Mouse (Mus musculus) kidney, embryonic 15.5 days (tissue): ENCODE data around the gene Rcan1. TPM values are rescaled to one million over a fixed set of nuclear protein-coding genes. Genes with fewer than 3 reads are reported as not detected.
"Not testable (repeated sequence)": the region's sequence is repeated elsewhere in the genome, so short reads cannot be mapped to it uniquely, and the experiment has no call there.

ENCODE experiments used
- ATAC-seq: fragments of 200-750 bp; cut with Nextera tagmentation; replicated peaks from 2 replicates; pipeline ENCODE4 v1.8.0; 2017; ENCODE audit warnings: moderate TSS enrichment; ENCODE audit not compliant: low FRiP score
- H3K27ac ChIP-seq: fragments of 300-500 bp; sonication (generic); 2 replicates; pipeline ENCODE4 v1.5.1; 2015; ENCODE audit warnings: mild to moderate bottlenecking, inconsistent platforms
- H3K27me3 ChIP-seq: fragments of 300-500 bp; sonication (generic); 2 replicates; pipeline ENCODE4 v1.6.1; 2015; ENCODE audit warnings: inconsistent platforms
- H3K36me3 ChIP-seq: fragments of 300-500 bp; sonication (generic); 2 replicates; pipeline ENCODE4 v1.6.1; 2015; ENCODE audit warnings: inconsistent platforms
- H3K4me1 ChIP-seq: fragments of 300-500 bp; sonication (generic); 2 replicates; pipeline ENCODE4 v1.6.1; 2015; ENCODE audit warnings: inconsistent platforms
- H3K4me2 ChIP-seq: fragments of 300-500 bp; sonication (generic); 2 replicates; pipeline ENCODE4 v1.6.1; 2015; ENCODE audit warnings: moderate library complexity, mild to moderate bottlenecking, inconsistent platforms
- H3K4me3 ChIP-seq: fragments of 300-500 bp; sonication (generic); replicated peaks from 2 replicates; pipeline ENCODE4 v1.5.1; 2015; ENCODE audit warnings: mild to moderate bottlenecking, inconsistent platforms
- H3K9ac ChIP-seq: fragments of 300-500 bp; sonication (generic); 2 replicates; pipeline ENCODE4 v1.6.1; 2015; ENCODE audit warnings: mild to moderate bottlenecking, inconsistent platforms
- H3K9me3 ChIP-seq: fragments of 300-500 bp; sonication (generic); replicated peaks from 2 replicates; pipeline ENCODE4 v1.6.1; 2016; ENCODE audit warnings: inconsistent platforms
- WGBS: fragments of 180-500 bp; shearing (Covaris S2); methylation state at CpG from one replicate; pipeline ENCODE4 v1.1.7; 2015; ENCODE audit warnings: mixed read lengths; 5-methylcytosine and 5-hydroxymethylcytosine counted together
- polyA plus RNA-seq: library from polyadenylated mRNA; unstranded; fragments of >200 nt; fragmentation: Nextera tagmentation; extraction: Ambion mirVana; gene quantifications from 2 replicates; pipeline ENCODE4 v1.2.1, GENCODE M21; 2015

Rcan1 gene
- polyA plus RNA-seq, 1 experiment from 2014 or later = 26.5 TPM

DNA sequence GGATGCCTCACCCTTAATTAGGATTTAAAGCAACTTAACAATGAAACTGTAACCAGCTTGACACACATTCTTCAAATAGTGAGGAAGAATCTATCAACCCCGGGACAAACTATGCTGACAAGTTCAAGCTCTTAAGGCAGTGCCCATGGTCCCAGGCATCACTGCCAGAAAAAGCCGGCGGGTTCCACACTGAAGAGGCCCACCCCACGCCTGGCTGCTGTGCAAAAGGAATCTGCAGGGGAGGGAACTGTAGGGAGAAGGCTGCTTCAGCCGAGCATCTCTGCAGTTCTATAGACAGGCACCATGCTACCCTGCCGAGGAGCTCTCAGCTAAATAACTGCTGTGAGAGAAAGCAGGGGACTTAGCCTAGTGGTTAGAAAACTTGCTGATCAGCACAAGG lies 44.0 kb downstream of the Rcan1 start:
- no peaks in the 10 kb centered on the region for H3K27me3 ChIP-seq
- ATAC-seq = no peak
- no peak overlapping the region for H3K4me2 ChIP-seq
- no peak overlapping the region for H3K27ac ChIP-seq
- no peaks in the 10 kb centered on the region for H3K9me3 ChIP-seq
- no peaks in the 10 kb centered on the region for H3K36me3 ChIP-seq
- no peak overlapping the region for H3K9ac ChIP-seq
- H3K4me1 ChIP-seq = peaks cover 34% of the 10 kb centered on the region
- WGBS = 62% methylated on average over 6 of the region's 6 CpGs
- no peak overlapping the region for H3K4me3 ChIP-seq

DNA sequence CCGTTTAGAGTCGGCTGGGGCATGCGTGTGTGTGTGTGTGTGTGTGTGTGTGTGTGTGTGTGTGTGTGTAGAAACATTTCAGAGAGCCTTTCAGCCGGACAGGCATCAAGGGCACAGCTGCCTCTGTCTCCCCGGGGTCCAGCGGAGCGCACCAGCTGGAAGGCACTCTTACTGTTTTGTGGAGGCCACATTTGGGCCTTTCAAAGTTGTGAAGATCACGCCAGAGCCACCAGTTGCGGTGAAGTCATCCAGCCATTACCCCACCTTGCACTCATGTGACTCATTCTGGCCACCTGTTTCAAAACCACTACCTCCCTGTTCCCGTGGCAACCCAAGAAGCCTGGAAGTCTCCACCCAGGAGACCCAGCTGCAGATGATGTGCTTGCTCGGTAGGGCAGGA lies 44.8 kb downstream of the Rcan1 start:
- Histone ChIP-seq H3K4me1 (peaks cover 34% of the 10 kb centered on the region), H3K36me3 (no peaks in the 10 kb centered on the region), H3K27me3 (no peaks in the 10 kb centered on the region), H3K4me2 (no peak overlapping the region), H3K27ac (no peak overlapping the region), H3K9ac (no peak overlapping the region), H3K4me3 (no peak overlapping the region), H3K9me3 (no peaks in the 10 kb centered on the region)
- ATAC-seq = no peak
- WGBS = 67% methylated on average over 10 of the region's 11 CpGs

DNA sequence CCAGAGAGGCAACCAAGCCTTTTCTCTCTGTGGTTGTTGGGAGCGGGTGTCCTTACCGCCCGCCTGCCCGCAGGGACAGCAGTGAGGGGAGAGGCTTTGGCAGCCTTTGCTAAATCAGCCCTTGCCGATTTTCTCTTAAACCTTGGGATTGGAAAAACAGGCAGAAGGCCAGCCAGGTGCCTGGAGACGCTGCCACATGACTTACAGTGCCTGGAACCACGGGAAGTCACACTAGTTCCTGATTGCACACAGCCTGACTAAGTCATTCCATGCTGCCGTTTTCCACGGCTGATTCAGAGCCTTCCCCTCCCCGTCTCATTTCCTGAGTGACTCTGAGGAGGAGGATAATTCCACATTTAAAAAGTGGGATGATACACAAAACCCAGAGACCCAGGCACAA lies 47.3 kb downstream of the Rcan1 start:
- WGBS = 40% methylated on average over 10 of the region's 10 CpGs
- H3K9me3 ChIP-seq = no peaks in the 10 kb centered on the region
- no peak overlapping the region for H3K4me2 ChIP-seq
- H3K4me1 ChIP-seq = peaks cover 23% of the 10 kb centered on the region
- ATAC-seq = no peak
- H3K9ac ChIP-seq = no peak overlapping the region
- H3K4me3 ChIP-seq = no peak overlapping the region
- H3K27me3 ChIP-seq = no peaks in the 10 kb centered on the region
- H3K36me3 ChIP-seq = no peaks in the 10 kb centered on the region
- H3K27ac ChIP-seq = 0 out of 2 replicates have a peak overlapping the region, but pooled peaks have one; percentile 2

DNA sequence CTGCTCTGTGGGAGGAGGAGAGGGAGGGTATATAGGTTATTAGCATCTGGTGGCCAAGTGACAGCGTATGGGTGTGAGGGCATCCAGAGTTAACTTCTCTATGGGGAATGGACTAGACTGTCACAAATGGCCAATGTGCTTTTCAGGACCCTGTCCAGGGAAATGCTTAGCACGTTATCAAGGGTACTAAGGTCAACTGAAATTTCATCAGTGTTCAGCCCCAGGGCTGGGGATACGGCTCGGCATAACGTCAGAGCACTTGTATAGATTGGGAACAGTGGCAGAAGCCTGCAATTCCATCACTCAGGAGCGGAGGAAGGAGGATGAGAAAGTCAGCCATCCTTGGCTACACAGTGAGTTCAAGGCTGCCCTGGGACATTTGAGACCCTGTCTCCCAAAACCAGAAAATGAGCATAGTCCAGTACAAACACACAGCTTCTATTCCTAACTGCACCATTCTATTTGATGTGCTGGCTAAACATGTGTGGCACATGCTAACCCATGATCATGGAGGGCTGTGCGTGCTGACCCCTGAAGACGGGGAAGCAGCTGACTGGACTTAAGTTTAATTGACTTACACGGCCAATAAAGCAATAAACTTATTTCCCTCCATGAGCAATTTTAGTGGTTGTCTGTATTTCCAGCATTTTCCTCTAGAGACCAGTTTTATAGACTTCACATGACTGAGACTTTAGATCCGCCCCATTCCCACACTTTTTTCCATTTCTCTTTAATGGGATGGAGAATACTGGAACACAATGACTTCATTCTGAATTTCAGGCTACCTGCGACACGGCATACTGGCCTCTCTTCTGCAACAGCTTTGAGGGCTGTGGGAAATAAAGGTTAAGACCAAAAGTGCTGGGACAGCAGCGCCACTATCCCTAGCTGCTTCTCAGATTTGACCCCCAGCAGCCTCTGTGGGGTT lies 48.0 kb downstream of the Rcan1 start:
- Histone ChIP-seq H3K4me1 (peaks cover 17% of the 10 kb centered on the region), H3K27me3 (no peaks in the 10 kb centered on the region), H3K27ac (0 out of 2 replicates have a peak overlapping the region, but pooled peaks have one; percentile 2), H3K36me3 (no peaks in the 10 kb centered on the region), H3K9me3 (no peaks in the 10 kb centered on the region), H3K4me3 (no peak overlapping the region), H3K9ac (no peak overlapping the region), H3K4me2 (no peak overlapping the region)
- ATAC-seq = no peak
- 82% methylated on average over 13 of the region's 13 CpGs for WGBS

DNA sequence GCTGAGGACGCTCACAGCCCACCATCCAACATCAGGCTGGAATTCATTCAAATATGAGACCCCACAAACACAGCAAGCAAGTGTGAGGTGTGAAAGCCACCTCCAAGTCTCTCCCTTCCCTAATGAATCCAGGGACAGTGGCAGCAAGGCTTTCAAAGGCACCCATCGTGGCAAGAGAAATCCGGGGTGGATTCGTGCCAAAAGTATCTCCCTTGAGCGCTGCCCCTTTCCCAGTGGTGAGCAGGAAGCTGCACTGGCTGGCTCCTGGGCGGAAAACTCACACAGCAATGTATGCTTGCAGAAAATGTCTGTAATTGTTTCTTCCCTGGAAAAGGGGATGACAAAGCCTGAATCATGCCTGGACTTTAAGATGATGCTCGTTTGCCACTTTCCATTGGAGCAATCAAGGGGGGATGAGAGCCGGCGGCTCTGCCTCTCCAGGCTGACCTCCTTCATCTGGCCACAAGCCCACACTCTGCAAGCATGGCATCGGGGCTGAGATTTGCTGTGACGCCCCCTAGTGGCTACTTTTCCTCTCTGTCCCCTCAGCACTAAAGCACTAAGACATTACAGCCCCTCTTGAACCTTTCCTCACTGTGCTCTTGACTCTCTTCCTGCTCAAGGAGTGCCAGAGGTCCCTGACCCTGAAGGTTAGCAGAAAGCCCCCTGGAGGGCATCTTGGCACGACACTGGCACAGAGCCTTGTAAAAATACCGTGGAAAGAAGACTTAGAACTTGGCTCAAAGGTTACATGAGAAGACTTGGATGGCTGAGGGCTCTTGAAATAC lies 49.3 kb downstream of the Rcan1 start:
- 68% methylated on average over 13 of the region's 13 CpGs for WGBS
- Histone ChIP-seq H3K4me2 (no peak overlapping the region), H3K9ac (no peak overlapping the region), H3K27ac (no peak overlapping the region), H3K27me3 (no peaks in the 10 kb centered on the region), H3K9me3 (no peaks in the 10 kb centered on the region), H3K36me3 (no peaks in the 10 kb centered on the region), H3K4me3 (no peak overlapping the region), H3K4me1 (peaks cover 16% of the 10 kb centered on the region)
- ATAC-seq = no peak

DNA sequence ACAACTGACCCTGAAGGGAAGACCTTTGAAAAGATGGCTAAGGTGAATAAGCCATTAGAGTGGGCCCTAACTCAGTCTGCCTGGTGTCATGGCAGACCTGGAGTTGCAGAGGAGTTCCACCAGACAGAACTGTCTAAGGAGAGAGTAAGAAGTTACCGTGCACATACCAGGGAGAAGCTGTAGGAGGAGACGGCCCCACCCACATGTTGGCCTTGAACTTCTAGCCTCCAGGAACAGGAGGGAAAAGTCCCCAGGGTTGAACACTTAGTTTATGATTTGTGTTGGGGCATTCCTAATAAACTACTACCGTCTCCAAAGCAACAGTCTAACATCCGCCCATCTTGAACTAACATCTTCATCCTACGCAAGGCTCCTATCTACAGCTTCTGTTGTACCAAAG lies 50.0 kb downstream of the Rcan1 start:
- Histone ChIP-seq H3K9ac (no peak overlapping the region), H3K36me3 (no peaks in the 10 kb centered on the region), H3K9me3 (no peaks in the 10 kb centered on the region), H3K4me3 (no peak overlapping the region), H3K4me1 (peaks cover 23% of the 10 kb centered on the region), H3K4me2 (no peak overlapping the region), H3K27me3 (no peaks in the 10 kb centered on the region), H3K27ac (no peak overlapping the region)
- ATAC-seq = no peak
- 85% methylated on average over 5 of the region's 5 CpGs for WGBS

DNA sequence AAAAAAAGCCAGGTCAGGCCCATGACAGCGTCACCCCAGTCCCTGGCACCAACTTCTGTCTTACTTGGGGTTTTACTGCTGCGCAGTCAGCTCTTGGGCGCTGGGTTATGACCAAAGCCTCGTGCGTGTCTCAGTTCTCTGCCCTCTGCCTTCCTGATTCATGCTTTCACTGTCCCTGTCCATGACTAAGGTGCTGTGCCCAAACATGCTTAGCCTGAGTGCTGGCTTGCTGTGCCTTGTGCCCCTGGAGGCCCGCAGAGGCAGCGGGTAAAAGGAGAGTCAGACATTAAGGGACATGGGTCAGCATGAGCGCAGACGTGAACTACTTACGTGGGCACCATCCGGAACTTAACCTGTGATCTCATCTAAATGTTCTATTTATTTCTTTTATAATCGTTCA lies 51.6 kb downstream of the Rcan1 start:
- Histone ChIP-seq H3K36me3 (no peaks in the 10 kb centered on the region), H3K4me1 (peaks cover 25% of the 10 kb centered on the region), H3K9me3 (no peaks in the 10 kb centered on the region), H3K27ac (no peak overlapping the region), H3K27me3 (no peaks in the 10 kb centered on the region), H3K4me2 (no peak overlapping the region), H3K4me3 (no peak overlapping the region), H3K9ac (no peak overlapping the region)
- 88% methylated on average over 12 of the region's 12 CpGs for WGBS
- ATAC-seq = no peak

DNA sequence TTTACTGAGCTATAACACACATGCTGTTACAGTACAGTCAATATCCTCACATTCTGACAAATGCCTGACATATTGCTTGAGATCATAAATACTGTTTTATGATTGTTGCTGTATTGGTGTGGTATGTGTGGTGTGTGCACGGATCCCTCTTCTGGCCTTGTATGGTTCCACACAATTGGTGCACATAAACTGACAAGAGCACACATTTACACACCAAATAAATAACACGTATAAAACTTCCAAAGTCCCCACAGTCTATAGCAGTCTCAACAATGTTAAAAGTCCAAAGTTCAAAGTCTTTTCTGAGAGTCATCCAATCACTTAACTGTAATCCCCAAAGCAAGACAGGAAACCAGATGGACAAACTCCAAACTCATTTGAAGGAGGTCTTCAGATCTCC lies 53.4 kb downstream of the Rcan1 start:
- H3K9me3 ChIP-seq = no peaks in the 10 kb centered on the region
- peaks cover 22% of the 10 kb centered on the region for H3K4me1 ChIP-seq
- H3K9ac ChIP-seq = no peak overlapping the region
- H3K4me2 ChIP-seq = no peak overlapping the region
- H3K27me3 ChIP-seq = no peaks in the 10 kb centered on the region
- 69% methylated on average over 2 of the region's 2 CpGs for WGBS
- H3K27ac ChIP-seq = no peak overlapping the region
- H3K36me3 ChIP-seq = no peaks in the 10 kb centered on the region
- ATAC-seq = 0 out of 2 replicates have a peak, but pooled peaks have one; percentile 17
- H3K4me3 ChIP-seq = no peak overlapping the region

DNA sequence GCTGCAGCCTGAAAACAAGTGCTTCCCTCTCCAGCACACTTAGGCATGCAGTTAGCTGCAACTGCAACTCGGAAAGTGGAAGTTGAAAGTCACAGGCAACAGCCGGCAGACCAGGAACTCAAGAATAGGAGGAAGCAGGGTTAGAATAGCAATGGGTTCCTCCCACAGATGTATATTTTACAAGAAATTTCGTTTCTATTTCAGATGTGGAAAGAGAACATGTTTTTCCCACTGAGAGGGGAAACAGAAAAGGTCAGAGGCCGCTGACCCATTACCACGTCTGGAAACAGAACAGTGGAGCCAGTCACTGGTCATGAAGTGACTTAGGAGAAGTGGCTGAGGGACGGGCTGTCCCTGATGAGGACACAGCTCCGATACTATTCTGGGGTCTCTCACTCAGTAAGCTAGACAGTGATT lies 55.0 kb downstream of the Rcan1 start:
- Histone ChIP-seq H3K9me3 (no peaks in the 10 kb centered on the region), H3K9ac (no peak overlapping the region), H3K4me3 (no peak overlapping the region), H3K27me3 (no peaks in the 10 kb centered on the region), H3K4me2 (no peak overlapping the region), H3K36me3 (no peaks in the 10 kb centered on the region), H3K27ac (peak overlapping the region; percentile 78), H3K4me1 (peaks cover 33% of the 10 kb centered on the region)
- WGBS = 24% methylated on average over 7 of the region's 7 CpGs
- ATAC-seq = no peak

DNA sequence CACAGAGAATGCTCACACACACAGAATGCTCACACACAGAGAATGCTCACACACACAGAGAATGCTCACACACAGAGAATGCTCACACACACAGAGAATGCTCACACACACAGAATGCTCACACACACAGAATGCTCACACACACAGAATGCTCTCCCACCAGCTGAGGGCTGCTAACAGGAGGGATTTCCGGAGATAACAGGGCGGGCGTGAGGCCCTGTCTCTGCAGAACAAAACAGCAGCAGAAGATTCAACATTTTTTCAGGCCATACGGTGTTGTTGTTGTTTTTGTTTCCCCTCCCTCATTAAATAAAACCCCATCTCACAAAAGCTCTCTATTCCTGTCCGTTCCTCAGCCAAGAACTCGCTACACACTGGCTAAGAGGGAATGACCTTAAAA lies 55.6 kb downstream of the Rcan1 start:
- not testable (repeated sequence) for H3K9ac ChIP-seq, H3K27me3 ChIP-seq, H3K4me2 ChIP-seq, H3K36me3 ChIP-seq, H3K9me3 ChIP-seq, ATAC-seq, H3K4me3 ChIP-seq
- WGBS = 53% methylated on average over 6 of the region's 6 CpGs
- H3K4me1 ChIP-seq = peaks cover 33% of the 10 kb centered on the region
- 0 out of 2 replicates have a peak overlapping the region, but pooled peaks have one; percentile 22 for H3K27ac ChIP-seq

DNA sequence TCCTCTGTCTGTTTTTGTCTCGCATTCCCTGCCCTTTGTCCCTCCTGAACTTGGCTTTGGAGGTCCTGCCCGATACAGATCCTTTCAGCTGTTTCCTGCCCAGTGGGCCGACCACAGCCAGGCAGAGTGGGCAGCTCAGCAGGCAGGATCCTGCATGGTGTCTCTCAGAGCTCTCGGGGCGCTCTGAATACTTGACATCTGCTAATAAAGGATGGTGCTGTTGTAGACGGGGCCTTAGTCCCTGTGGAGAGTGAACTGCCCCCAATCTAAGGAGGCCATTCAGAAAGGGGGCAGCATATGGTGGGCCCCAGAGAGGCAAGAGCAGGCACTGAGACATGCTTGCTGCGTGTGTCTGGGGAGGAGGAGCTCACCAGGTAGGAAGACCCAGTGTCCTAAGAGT lies 57.8 kb downstream of the Rcan1 start:
- H3K27me3 ChIP-seq = no peaks in the 10 kb centered on the region
- no peaks in the 10 kb centered on the region for H3K36me3 ChIP-seq
- 0 out of 2 replicates have a peak, but pooled peaks have one; percentile 22 for ATAC-seq
- H3K4me3 ChIP-seq = no peak overlapping the region
- H3K4me1 ChIP-seq = peaks cover 42% of the 10 kb centered on the region
- H3K4me2 ChIP-seq = no peak overlapping the region
- 31% methylated on average over 7 of the region's 7 CpGs for WGBS
- H3K9me3 ChIP-seq = no peaks in the 10 kb centered on the region
- H3K9ac ChIP-seq = no peak overlapping the region
- H3K27ac ChIP-seq = peak overlapping the region; percentile 42; the same call in 1 of the 2 replicates
